Mouse (Mus musculus) liver (tissue): ENCODE measurements at regions not wholly inside any gene's neighbourhood (a gene's known extent, or its start where the extent isn't known, plus 50 kb on each side); places are given as distances from the start of the nearest gene placed in this dataset.

ENCODE experiments used
- DNase-seq: peaks from one replicate; pipeline ENCODE4 v3.0.0-alpha.2; 2020; ENCODE audit warnings: mixed read lengths

DNA sequence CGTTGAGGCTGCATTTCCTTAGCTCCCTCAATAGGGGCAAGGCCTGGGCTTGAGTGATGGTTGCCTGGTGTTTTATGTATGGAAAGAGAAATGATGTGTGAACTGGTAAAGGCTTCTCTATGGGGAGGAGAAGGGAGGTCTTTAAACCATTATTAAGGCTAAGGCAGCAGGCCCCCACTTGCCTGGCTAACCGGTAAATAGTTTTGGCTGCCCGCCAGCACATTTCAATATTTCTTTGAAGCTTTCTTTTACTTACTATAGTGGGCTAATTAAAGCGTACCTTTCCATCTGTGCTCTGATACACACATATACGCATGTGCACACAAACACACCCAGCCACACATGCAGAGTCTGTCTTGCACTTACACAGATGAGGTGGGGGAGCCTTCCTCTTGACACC, 123.9 kb upstream of the Slc35b3 start:
- DNase-seq: no peak

DNA sequence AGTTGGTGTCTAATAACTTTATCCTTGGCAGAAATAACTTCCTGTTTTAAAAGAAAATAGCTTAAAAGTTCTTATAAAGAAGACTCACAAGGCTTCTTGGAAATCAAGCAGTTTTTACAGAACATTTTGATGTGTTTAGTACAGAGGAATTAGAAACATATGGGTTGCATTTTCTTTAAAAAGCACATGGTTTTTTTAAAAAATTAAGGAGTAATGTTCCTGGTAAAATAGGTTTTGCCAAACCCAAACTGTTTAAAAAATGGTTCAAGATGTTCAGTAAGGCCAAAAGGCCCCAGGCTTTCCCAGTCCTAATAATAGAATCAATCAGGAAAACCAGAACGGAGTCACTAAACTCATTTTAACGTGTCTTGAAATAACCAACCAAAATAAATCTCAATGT, 113.5 kb upstream of the Slc35b3 start:
- no peak for DNase-seq

DNA sequence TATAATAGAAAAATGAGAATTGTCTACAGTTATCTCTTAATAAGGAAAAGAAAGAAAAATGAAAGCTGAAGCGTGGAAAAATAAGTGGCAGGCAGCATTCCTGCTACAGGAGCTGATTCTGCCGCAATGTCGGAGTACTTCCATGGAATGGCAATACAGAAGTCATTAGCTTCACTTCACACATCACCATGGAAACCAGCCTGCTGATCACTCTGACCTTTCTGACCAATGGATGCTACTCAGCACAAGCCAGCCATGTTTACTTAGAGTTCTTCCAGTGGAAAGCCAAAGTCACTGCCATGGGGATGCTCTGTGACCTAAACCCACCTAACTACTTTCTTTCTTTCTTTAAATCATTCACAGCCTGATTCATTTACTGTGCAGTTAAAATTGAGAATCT, 71.6 kb upstream of the Slc35b3 start:
- DNase-seq: no peak

DNA sequence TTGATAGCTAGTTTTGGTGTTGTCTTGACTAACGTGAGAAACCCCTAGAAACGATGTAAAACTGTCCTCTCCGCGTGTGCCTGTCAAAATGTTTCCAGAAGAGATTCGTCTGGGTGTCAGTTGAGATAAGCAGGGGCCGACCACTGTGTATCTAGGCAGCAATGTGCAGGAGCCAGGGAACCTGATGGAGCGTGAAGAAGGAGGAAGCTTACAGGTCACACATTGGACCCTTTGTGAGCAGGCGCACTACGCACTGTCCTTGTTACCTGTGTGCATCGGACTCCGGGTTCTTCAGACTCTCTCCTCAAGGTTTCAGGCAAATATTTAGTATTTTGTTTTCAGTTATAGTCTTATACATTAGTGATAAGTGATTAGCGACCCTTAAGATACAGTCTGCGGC, 59.5 kb upstream of the Slc35b3 start:
- no peak for DNase-seq

DNA sequence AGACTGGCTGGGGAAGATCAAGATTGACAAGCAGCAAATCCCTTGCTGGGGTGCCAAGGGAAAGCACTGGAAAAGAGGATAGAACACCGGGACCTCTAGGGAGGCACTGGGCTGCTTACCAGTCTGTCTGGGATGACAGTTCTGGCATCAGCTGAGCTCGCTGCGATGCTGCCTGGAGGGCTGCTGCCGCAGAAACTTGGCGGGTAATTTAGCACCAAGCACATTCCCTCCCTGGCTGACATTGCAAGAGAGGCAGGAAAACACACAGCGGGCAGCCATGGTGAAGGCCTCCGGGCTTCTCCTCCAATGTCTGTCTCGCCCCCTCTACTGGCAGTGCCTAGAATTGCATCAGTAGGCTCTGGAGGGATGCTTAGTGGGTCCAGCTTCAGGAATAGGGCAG, 51.0 kb upstream of the Slc35b3 start:
- peak; percentile 73 for DNase-seq
